Mouse (Mus musculus): ENCODE data around the gene Pafah2. TPM values are rescaled to one million over a fixed set of nuclear protein-coding genes. Genes with fewer than 3 reads are reported as not detected.
A peak's percentile ranks its signal among the peaks of the same experiment; 100 is the strongest.

Gene Pafah2
- total RNA-seq (2022) = 10 to 100 TPM; 13.9 to 21.7 (median 19.0) TPM

GRCm38 (mm10) chr4:134395977-134396825, at the start of gene Pafah2:
Gene Pafah2 (plus strand): TSS chr4:134396320.
- DNase-seq = peak; percentile 95

- no peak for DNase-seq
These were observed 48.0 kb upstream of the Pafah2 start for GRCm38 (mm10) chr4:134348078-134348477.

DNA sequence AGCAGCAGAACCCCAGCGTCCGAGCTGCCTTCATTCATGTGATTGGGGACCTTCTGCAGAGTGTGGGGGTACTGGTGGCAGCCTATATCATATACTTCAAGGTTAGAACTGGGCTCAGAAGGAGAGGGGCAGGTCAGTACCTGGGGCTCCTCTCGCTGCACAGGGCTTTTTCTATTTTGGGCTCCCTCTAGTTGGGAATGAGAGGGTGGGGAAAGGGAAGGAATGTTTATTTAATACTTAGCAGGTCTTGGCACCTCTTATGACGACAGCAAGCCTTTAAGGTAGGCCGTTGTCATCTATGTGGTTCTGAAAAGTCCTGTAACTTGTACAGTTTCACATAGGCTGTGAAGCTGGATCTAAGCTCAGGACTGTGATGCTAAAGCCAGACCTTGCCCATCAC, 47.6 kb upstream of the Pafah2 start:
- no peak for DNase-seq

DNA sequence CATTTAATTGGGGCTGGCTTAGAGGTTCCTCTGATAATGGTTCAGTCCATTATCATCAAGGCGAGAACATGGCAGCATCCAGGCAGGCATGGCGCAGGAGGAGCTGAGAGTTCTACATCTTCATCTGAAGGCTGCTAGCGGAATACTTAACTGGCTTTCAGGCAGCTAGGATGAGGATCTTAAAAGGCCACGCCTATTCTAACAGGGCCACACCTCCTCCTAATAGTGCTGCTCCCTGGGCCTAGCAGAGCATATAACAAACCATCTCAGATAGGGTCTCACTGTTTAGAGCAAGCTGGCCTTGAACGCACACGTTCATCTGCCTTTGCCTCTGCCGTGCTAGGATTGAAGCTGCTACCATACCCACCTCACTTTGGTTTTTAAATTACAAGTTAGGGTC, 46.3 kb upstream of the Pafah2 start:
- no peak for DNase-seq

DNA sequence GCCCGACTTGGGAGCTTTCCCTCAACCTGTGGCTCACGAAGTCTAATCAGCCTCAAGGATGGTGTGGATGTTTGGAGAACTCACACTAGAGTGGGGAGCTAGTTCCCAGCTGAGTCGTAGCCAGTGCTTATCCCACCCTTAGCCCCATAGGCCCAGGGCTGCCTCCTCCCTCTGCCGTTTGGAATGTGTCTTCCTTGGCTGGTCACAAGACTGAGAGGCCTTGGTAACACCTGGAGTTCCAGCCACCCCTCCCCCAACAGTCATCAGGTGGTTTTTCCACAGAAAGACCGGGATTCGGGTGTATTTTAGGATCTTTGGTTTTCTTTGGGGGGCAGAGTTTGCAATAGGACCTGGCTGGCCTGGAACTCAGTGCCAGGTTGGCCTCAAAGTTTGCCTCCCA, 45.5 kb upstream of the Pafah2 start:
- DNase-seq = no peak

- DNase-seq = no peak
These were observed 44.5 kb upstream of the Pafah2 start for GRCm38 (mm10) chr4:134351329-134352260.

DNA sequence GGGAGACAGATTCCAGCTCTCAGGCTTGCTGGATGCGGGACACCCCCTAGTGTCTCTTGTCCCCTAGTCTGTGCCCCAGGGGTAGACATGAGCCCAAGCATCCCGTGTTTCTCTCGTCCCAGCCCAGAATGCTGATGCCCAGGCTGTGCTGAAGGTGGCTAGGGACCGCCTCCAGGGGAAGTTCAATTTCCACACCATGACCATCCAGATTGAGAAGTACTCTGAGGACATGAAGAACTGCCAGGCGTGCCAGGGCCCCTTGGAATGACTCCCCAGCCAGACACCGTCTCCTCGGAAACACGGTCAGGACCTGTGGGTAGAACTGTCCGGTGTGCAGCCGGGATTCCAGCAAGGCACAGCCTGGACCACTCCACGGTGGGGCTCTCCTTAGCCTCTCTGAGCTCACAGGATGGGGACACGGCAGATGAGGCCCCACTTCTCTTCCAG, 43.8 kb upstream of the Pafah2 start:
- DNase-seq = no peak

- no peak for DNase-seq
These were observed 43.2 kb upstream of the Pafah2 start for GRCm38 (mm10) chr4:134352929-134353328.

GRCm38 (mm10) chr4:134353527-134354409, 42.4 kb upstream of the Pafah2 start:
- DNase-seq = no peak

DNA sequence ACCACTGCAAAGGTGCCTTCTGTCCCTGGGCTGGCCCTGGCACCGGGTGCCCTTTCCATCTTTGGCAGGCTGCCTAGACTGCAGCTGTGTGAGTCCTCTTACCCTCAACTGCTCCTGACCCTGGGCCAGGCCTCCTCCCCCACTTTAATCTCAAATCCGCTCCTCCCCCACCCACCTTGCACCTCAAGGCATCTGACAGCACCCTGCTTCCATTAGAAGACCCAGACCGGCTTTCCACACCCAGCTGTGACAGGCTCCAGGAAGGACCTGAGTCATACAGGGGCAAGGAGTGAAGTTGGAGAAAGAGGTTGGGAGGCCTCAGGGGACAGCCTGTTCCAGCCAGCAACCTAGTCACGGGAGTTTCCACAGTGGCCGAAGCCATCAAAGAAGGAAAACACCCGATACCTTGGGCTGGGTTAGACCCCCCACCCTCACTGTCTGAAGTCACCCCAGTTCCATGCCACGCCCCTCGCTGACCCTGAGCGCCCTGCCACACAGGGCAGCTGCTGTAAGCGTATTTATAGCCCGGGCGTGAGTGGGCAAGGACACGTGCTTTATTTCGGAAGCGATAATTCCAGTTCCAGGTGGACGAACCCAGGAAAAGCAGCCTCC, 40.2 kb upstream of the Pafah2 start:
- DNase-seq = peak; percentile 89

DNA sequence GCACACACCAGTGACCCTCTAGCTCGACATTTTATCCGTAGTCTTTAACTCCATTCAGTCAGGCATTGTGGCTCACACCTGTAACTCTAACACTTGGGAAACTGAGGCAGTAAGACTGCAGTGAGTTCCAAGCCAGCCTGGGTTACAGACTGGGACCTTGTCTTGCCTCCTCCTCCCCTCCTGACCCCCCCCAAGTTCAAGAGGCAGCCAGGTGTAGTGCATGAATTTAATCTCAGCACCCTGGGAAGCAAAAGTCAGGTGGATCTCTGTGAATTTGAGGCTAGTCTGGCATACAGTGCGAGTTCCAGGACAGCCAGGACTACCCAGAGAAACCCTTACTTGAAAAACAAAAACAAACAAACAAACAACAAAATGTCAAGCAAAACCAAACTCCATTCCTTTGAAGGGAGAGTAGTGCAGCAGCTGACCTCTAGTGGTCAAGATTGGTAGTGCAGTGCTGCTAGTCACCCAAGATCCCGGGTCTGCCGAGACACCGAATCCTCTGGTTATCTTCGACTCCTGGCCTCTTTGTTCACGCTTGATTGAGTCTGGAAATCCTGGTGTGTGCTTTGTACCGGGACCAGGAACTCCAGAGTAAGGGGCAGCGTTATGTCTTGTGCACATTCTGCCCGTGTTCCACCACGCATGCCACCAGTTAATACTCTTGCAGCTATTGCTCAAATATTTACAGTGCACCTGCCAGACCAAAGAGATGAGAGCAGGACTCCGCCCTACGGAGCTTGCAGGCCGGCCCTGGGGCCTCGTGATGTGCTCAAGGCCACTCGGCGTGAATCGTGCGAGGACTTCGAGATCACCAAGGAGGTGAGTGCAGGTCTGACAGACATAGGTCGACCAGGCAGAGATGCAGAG, 39.3 kb upstream of the Pafah2 start:
- DNase-seq = no peak

DNA sequence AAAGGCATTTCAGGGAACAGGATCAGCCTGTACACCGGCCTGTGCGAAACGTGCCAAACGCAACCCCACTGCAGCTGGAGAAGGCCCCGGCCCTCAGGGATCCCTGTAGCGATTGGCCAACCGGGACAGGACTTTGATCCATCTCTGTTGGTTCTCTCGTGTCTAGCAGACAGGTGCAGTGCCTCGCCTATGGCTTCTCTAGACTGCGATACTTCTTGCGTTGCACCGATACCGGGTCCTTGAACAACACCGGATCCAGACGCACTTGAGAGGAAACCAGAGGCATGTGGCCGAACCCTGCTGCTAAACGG, 38.7 kb upstream of the Pafah2 start:
- no peak for DNase-seq

DNA sequence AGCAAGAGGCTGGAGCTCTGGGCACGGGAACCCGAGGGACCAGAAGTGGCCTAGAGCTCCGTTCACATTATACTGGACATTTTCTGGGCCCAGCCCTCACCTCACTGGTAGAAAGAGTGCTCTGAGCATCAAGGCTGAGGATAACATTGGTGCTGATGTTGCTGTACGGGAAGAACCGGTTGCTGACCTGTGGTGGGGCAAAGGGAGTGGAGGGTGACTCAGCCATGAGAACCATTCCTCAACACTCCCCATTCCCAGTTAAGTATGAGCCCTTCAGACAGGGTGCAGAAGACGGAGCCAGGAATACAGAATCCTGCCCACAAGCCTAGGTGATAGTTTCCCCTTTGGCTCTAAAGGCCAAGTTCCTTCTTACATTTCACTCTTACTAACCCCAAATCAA, 36.5 kb upstream of the Pafah2 start:
- DNase-seq = no peak

DNA sequence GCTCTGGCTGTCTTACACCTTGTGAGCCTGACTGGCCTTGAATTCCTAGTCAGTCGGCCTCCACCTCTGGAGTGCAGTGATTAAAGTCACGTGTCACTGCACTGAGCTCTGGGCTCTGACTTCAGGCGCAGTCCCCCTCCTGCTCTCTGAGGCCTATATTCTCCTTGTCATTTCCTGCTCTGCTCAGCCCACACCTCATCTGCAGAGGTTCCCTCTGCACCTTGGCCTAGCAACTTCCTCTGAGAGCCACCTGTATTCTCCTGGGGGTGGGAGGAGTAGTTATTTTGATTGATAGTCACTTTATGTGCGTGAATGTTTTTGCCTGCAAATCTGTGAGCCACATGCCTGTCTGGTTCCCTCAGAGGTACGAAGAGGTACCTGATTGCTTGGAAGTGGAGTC, 34.9 kb upstream of the Pafah2 start:
- DNase-seq = no peak

DNA sequence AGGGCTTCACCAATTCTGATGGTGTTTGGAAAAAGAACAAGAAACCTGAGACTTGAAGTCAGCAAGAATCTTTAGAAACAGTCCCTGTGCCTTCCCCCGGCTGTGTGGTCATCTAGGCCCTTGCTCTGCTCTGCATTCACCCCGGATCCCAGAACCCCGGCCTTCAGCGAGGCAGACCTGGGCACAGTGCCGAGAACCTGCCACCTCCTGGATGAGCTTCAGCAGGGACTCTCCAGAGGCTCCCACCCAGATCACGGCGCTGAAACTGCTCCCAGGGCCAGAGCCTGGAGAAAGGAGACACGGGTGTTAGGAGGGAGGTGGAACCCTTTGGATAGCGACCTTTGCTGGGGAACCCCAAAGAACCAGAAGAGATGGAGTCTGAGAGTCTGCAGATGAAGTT, 34.0 kb upstream of the Pafah2 start:
- peak; percentile 77 for DNase-seq

DNA sequence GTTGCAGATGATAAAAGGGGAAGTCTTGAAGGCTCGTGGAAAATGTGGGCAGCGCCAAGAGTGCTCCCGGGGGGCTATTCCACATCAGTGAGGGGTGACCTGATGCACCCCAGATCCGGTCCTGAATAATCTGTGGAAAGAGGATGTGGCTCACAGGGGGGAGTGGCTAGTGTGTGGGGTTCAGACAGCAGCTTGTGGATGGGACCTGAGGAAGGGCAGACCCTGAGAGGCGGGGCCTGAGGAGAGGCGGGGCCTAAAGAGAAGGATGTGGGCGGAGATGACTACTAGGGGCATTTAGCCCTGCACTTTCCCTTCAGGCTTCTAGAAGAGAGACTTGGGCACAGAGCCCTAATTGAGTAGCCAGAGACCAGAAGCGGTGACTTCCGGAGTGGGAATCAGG, 33.5 kb upstream of the Pafah2 start:
- DNase-seq = no peak

DNA sequence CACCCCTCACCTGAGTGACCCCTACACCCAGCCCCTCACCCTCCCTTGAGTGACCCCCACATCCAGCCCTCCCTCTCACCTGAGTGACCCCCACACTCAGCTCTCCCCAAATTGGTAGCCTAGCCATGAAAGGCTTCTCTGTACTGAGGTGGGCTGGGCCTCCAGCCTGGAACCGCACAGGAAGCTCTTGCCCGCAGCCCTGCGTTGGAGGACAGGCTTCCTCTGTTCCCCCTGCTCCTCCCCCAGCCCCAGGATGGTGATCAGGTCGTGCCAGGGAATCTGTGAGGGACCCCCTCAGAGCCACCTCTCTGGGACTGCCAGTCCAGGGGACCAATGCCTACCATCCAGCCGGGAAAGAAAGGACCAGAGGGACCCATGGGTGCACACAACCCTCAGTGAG, 30.8 kb upstream of the Pafah2 start:
- DNase-seq = no peak

DNA sequence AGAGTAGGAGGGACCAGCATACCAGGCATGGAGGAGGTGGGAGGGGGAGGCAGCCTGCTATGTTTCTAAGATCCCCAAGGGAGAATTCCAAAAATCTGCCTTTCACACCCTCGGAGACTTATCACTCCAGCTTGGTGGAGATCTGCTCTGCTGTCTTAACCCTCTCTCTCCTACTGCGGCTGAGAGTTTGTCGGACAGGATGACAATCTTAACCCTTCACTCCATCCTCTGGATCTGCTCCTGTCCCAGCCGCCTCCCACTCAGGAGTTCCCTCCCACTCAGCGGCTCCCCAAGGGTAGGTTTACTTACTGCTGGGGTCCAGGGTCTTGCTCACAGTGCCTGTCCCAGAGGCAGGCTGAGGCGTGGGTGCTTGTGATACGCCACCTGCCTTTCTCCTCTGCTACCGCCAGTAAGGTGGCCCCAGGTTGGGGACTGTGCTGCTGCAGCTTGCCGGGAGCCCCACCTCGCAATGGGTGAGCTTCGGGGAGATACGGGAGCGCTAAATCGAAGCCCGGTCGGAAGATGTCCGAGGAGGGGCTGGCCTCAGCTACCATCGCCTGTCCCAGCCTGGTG, 25.4 kb upstream of the Pafah2 start:
- no peak for DNase-seq

DNA sequence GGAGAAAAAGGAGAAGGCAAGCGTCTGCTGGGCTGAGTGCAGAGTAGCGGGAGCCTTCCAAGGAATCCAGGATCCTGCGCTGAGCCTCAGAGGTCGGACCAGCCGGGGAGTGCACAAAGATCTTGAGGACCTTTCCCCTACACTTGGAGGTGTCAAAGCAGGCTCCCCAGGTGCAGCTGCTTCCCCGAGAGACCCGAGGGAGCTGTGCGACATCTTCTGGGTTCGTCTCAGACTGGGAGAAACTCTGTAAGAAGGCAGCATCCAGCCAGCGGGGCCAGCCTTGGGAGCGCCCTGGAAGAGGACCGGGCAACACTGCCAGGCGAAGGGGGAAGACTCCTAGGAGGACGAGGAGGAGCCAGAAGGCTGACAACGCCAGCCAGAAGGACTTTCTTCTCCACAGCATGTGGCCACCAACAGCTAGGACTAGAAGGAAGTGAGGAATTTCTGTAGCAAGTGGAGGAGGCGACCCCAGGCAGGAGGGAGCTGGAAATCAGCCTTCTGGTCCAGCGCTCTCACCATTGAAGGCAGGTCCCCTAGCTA, 24.7 kb upstream of the Pafah2 start:
- no peak for DNase-seq

GRCm38 (mm10) chr4:134372294-134372747, 23.8 kb upstream of the Pafah2 start:
- peak; percentile 67 for DNase-seq
